Mouse (Mus musculus): ENCODE data around the gene Cdk18. TPM values are rescaled to one million over a fixed set of nuclear protein-coding genes. Genes with fewer than 3 reads are reported as not detected.

Gene Cdk18
- total RNA-seq, 2 experiments from 2014 or later: 21.2 to 21.9 TPM

GRCm38 (mm10) chr1:132067261-132068255 lies 71.9 kb downstream of the Cdk18 start, which contains the start of gene Mfsd4a:
TSS of gene Mfsd4a (minus strand) at chr1:132068062.
- DNase-seq (ENCODE audit: low spot score in 2 of 2): peak in 1 of 2 experiments; percentile 30

- DNase-seq (ENCODE audit: low spot score in 2 of 2): peak; percentile 36 to 57
These were observed 73.9 kb downstream of the Cdk18 start for GRCm38 (mm10) chr1:132065475-132066172.

- peak in 1 of 2 experiments; percentile 61 for DNase-seq (ENCODE audit: low spot score in 2 of 2)
These were observed 74.5 kb downstream of the Cdk18 start for GRCm38 (mm10) chr1:132065001-132065400.

GRCm38 (mm10) chr1:132063096-132063495 lies 76.4 kb downstream of the Cdk18 start:
- DNase-seq (ENCODE audit: low spot score in 2 of 2): no peak

Other genes starting within 250 kb of the Cdk18 start
- 100 to 1,000 TPM; 154 to 165 TPM for gene Nucks1, start 229.2 kb downstream of the Cdk18 start, total RNA-seq (2021)
- 1 to 10 TPM; 2.0 to 2.6 TPM for gene Slc45a3, start 176.7 kb downstream of the Cdk18 start, total RNA-seq (2021)
- gene Elk4, start 132.1 kb downstream of the Cdk18 start, total RNA-seq (2021): 10 to 100 TPM; 59.1 to 60.4 TPM
- 10 to 100 TPM; 42.8 to 50.7 TPM for gene Mfsd4a, start 71.6 kb downstream of the Cdk18 start, total RNA-seq (2021)
- gene Lemd1, start 51.7 kb upstream of the Cdk18 start, total RNA-seq (2021): 1 to 10 TPM; 1.4 to 1.8 TPM
- under 1 TPM; 0.91 to 0.97 TPM for gene AC124108.1, start 51.8 kb upstream of the Cdk18 start, total RNA-seq (2021)
- not detected for gene Gm10188, start 90.1 kb upstream of the Cdk18 start, total RNA-seq (2021)
- 1 to 10 TPM; 5.7 to 6.8 TPM for gene Klhdc8a, start 158.9 kb upstream of the Cdk18 start, total RNA-seq (2021)
- gene Nuak2, start 176.4 kb upstream of the Cdk18 start, total RNA-seq (2021): 1 to 10 TPM; 1.7 to 2.8 TPM

Data from layer of hippocampus, postnatal 14 days (tissue).